Mouse (Mus musculus) Patski (cell line): ENCODE results near the gene Sema3f. TPM values are rescaled to one million over a fixed set of nuclear protein-coding genes. Genes with fewer than 3 reads are reported as not detected.

Experiments used
- ATAC-seq: fragments of 100-300 bp; one replicate; pipeline ENCODE4 v1.8.0; 2021
- CTCF ChIA-PET: fragments of 350-600 bp; sonication (Branson Sonifier 250); formaldehyde crosslinking; loops from one replicate; lab custom pipeline; 2022; ENCODE audit warnings: inconsistent platforms; lab: Charles Lee
- POLR2A ChIA-PET: fragments of 350-600 bp; sonication (Branson Sonifier 250); formaldehyde crosslinking; loops from one replicate; lab custom pipeline; 2022; ENCODE audit warnings: antibody characterized with exemption, inconsistent platforms; lab: Charles Lee
- DNase-seq: peaks from one replicate; pipeline ENCODE4 v3.0.0-alpha.2; 2011; ENCODE audit warnings: low read depth, low spot score
- H3K27me3 ChIP-seq: fragments of 371-371 bp; one replicate; pipeline ENCODE4 v1.5.1; 2021
- CTCF ChIP-seq: fragments of 100-300 bp; IDR thresholded peaks from one replicate; pipeline ENCODE4 v1.5.1; 2021
- in situ Hi-C: fragments of 300-500 bp; cut with MboI; formaldehyde crosslinking; loops from 3 replicates; pipeline ENCODE4 v1.11.1; 2018; ENCODE audit warnings: low pct_unique_long_range_greater_than_20kb, mixed read lengths
- polyA plus RNA-seq: library from polyadenylated mRNA; unstranded; gene quantifications from one replicate; pipeline ENCODE4 v1.2.3, GENCODE M21; 2021

Sema3f gene
- polyA plus RNA-seq, 1 experiment from 2014 or later: 272 TPM

DNA sequence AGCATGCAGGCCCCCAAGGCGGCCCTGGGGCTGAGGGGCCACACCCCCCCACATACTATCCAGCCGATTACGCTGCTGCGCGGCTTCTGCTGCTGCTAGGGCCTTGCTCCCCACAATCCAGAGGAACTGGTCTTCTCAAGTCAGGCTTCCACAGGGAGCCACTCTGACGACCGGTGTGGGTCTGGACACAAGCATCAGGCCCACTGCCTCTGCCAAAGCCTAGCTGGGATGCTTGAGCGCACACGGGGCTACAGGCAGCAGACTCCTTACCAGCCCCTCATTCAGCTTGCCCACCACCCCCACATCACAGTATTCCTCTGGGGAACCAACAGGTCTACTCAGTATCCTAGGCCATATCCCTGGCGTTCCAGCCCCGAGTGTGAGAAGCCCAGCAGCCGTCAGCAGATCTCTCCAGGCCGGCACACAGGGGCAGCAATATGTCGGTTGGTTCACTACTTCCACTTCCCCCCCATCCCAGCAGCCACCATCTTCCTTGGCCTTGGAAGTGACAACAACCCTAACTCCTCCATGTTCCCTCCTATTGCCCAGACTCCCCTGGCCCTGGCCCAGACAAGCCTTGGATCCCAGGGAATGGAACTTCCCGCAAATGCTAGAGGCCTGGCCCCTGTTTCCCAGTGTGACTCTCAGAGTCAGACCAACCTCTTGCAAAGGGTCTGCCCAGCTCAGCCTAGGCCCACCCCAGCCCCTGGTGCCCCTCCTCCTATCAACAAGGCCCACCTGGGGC lies 76.4 kb downstream of the Sema3f start:
- no peak for TF ChIP-seq CTCF
- ChIA-PET CTCF (no interaction called here), POLR2A (interaction anchor here (1.4 kb wide), 1 partner anchor 15 kb away, joined by 4 read pairs; no protein-coding TSS in a partner anchor)
- in situ Hi-C loops: no loop called here
- ATAC-seq: no peak
- DNase-seq: no peak
- H3K27me3 ChIP-seq: no peaks in the 10 kb centered on the region

DNA sequence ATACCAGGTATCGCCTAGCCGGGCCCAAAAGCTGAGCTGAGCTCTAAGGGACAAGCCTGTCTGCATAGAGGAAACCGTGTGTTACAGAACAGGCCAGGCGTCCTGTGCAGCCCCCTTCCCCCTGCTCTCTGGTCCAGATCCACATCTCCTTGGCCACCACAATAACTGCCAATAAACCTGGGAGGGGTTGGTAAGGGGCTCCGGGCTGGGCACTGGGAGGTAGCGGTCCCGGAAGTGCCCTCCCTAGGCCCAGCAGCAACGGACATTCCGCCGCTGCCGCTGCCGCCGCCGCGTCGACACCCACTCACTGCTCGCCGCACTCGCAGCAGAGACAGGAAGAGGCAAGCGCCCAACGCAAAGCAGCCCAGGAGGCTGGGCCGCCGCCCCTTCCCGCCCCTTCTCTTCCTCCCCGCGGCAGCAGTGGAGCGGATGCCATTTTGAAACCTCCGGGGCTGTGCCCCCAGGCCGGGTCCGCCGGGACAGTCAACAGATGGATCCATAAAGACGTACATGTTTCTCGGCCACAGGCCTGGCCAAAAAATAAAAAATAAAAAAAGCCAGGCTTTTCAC lies 77.1 kb downstream of the Sema3f start:
- in situ Hi-C loops: no loop called here
- DNase-seq: no peak
- ATAC-seq: peak; percentile 42
- ChIA-PET CTCF (interaction anchor here (1.7 kb wide), 1 partner anchor 13 kb away, joined by 11 read pairs; no protein-coding TSS in a partner anchor), POLR2A (interaction anchor here (0.9 to 1.4 kb wide), 2 partner anchors 14 to 15 kb away, joined by 3 to 4 read pairs; no protein-coding TSS in a partner anchor)
- H3K27me3 ChIP-seq: no peaks in the 10 kb centered on the region
- no peak for TF ChIP-seq CTCF

DNA sequence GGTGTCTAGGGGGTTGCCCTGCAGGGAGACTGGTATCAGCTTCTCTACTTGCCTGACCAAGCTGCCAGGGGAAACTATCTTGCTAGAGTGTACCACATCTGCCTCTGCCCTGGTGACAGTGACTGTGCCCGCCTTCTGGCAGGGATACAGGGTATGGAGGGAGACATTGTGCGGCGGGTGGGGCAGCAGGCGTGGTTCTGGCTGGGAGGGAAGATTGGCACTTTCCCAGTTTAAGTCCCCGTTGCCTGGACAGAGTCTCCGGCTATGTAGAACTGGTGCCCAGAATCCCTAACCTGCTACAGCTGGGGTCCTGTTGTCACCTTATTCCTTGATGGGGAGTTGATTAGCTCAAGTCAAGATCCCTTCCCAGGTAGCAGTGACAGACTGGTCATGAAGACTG lies 77.8 kb downstream of the Sema3f start:
- DNase-seq: no peak
- in situ Hi-C loops: no loop called here

DNA sequence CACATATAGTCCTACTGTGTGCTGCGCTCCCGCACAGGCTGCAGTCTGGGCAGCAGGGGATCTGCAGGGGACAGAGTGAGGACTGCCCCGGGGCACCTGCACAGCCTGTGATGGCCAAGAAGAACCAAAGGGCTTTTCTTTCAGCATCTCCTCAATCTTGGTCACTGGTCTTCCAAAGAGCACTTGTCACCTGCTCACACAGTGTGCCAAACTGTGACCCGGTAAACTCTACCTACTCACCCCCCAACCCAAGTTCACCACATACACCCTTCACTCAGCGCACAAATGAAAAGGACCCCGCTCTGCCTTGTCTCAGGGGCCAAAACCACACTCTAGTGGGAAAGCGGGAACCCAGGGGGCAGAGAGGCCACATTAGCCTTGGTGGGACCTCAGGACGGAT lies 78.4 kb downstream of the Sema3f start:
- TF ChIP-seq CTCF: no peak
- in situ Hi-C loops: no loop called here
- POLR2A ChIA-PET: interaction anchor here (0.6 kb wide), 1 partner anchor 37 kb away, joined by 4 read pairs; no protein-coding TSS in a partner anchor

More for the DNA sequence above, 77.8 kb downstream of the Sema3f start:
- H3K27me3 ChIP-seq: no peaks in the 10 kb centered on the region
- ChIA-PET POLR2A (interaction anchor here (0.6 to 0.9 kb wide), 2 partner anchors 14 to 69 kb away, joined by 3 read pairs; no protein-coding TSS in a partner anchor), CTCF (interaction anchor here (1.3 to 1.7 kb wide), 2 partner anchors 13 to 19 kb away, joined by 4 to 11 read pairs; no protein-coding TSS in a partner anchor)
- no peak for ATAC-seq
- TF ChIP-seq CTCF: no peak

More for the DNA sequence above, 78.4 kb downstream of the Sema3f start:
- ATAC-seq (no peak), DNase-seq (no peak)
- H3K27me3 ChIP-seq: no peaks in the 10 kb centered on the region
- CTCF ChIA-PET: interaction anchor here (1.3 to 1.7 kb wide), 2 partner anchors 14 to 19 kb away, joined by 4 to 11 read pairs; no protein-coding TSS in a partner anchor

Other genes starting within 250 kb of the Sema3f start
- 41.1 TPM for gene Tmem115, start 176.5 kb downstream of the Sema3f start, polyA plus RNA-seq
- 26.2 TPM for gene Cyb561d2, start 168.3 kb downstream of the Sema3f start, polyA plus RNA-seq
- 32.0 TPM for gene Nprl2, start 168.2 kb downstream of the Sema3f start, polyA plus RNA-seq
- 7.3 TPM for gene Zmynd10, start 163.2 kb downstream of the Sema3f start, polyA plus RNA-seq
- gene Rassf1, start 158.9 kb downstream of the Sema3f start, polyA plus RNA-seq: 51.8 TPM
- 30.1 TPM for gene Tusc2, start 147.2 kb downstream of the Sema3f start, polyA plus RNA-seq
- gene Hyal2, start 142.5 kb downstream of the Sema3f start, polyA plus RNA-seq: 34.4 TPM
- 1.2 TPM for gene Hyal1, start 133.5 kb downstream of the Sema3f start, polyA plus RNA-seq
- 11.3 TPM for gene Naa80, start 131.6 kb downstream of the Sema3f start, polyA plus RNA-seq
- gene Hyal3, start 129.7 kb downstream of the Sema3f start, polyA plus RNA-seq: 1.1 TPM
- gene Ifrd2, start 122.8 kb downstream of the Sema3f start, polyA plus RNA-seq: 19.1 TPM
- 39.1 TPM for gene Sema3b, start 101.2 kb downstream of the Sema3f start, polyA plus RNA-seq
- gene Gnai2, start 75.1 kb downstream of the Sema3f start, polyA plus RNA-seq: 592 TPM
- gene Slc38a3, start 40.9 kb downstream of the Sema3f start, polyA plus RNA-seq: 0.13 TPM
- 2.2 TPM for gene Gnat1, start 30.8 kb downstream of the Sema3f start, polyA plus RNA-seq
- gene Rbm5, start 60.5 kb upstream of the Sema3f start, polyA plus RNA-seq: 113 TPM
- gene Rbm6, start 162.8 kb upstream of the Sema3f start, polyA plus RNA-seq: 54.2 TPM
- gene Mon1a, start 177.7 kb upstream of the Sema3f start, polyA plus RNA-seq: 13.4 TPM
- gene Mst1r, start 196.4 kb upstream of the Sema3f start, polyA plus RNA-seq: 0.12 TPM
- not detected for gene Actl11, start 218.0 kb upstream of the Sema3f start, polyA plus RNA-seq
- 0.05 TPM for gene Camkv, start 225.2 kb upstream of the Sema3f start, polyA plus RNA-seq
- 7.3 TPM for gene Traip, start 239.7 kb upstream of the Sema3f start, polyA plus RNA-seq